Mouse (Mus musculus) liver, embryonic 15.5 days (tissue): Measurements from ENCODE around the gene Phactr4. TPM values are rescaled to one million over a fixed set of nuclear protein-coding genes. Genes with fewer than 3 reads are reported as not detected.

Experiments
- ATAC-seq: fragments of 200-750 bp; cut with Nextera tagmentation; 2 replicates; pipeline ENCODE4 v1.8.0; 2017; ENCODE audit warnings: moderate number of reproducible peaks, mild to moderate bottlenecking, moderate library complexity; ENCODE audit not compliant: insufficient read depth
- H3K27ac ChIP-seq: fragments of 300-500 bp; sonication (generic); replicated peaks from 2 replicates; pipeline ENCODE4 v1.5.1; 2015; ENCODE audit warnings: mild to moderate bottlenecking, inconsistent platforms
- H3K27me3 ChIP-seq: fragments of 300-500 bp; sonication (generic); 2 replicates; pipeline ENCODE4 v1.6.1; 2015; ENCODE audit warnings: mild to moderate bottlenecking, inconsistent platforms
- H3K36me3 ChIP-seq: fragments of 300-500 bp; sonication (generic); replicated peaks from 2 replicates; pipeline ENCODE4 v1.6.1; 2015; ENCODE audit warnings: moderate library complexity, mild to moderate bottlenecking, inconsistent platforms
- H3K4me1 ChIP-seq: fragments of 300-500 bp; sonication (generic); replicated peaks from 2 replicates; pipeline ENCODE4 v1.6.1; 2015; ENCODE audit warnings: inconsistent platforms
- H3K4me2 ChIP-seq: fragments of 300-500 bp; sonication (generic); 2 replicates; pipeline ENCODE4 v1.6.1; 2015; ENCODE audit warnings: moderate library complexity, mild to moderate bottlenecking, inconsistent platforms
- H3K4me3 ChIP-seq: fragments of 300-500 bp; sonication (generic); replicated peaks from 2 replicates; pipeline ENCODE4 v1.5.1; 2015; ENCODE audit warnings: mild to moderate bottlenecking, inconsistent platforms
- H3K9ac ChIP-seq: fragments of 300-500 bp; sonication (generic); 2 replicates; pipeline ENCODE4 v1.6.1; 2015; ENCODE audit warnings: moderate library complexity, mild to moderate bottlenecking, inconsistent platforms
- H3K9me3 ChIP-seq: fragments of 300-500 bp; sonication (generic); replicated peaks from 2 replicates; pipeline ENCODE4 v1.6.1; 2016; ENCODE audit warnings: inconsistent platforms
- WGBS: fragments of 180-500 bp; shearing (Covaris S2); methylation state at CpG from one replicate; pipeline ENCODE4 v1.1.7; 2015; ENCODE audit warnings: mixed read lengths; ENCODE audit not compliant: insufficient replicate concordance; 5-methylcytosine and 5-hydroxymethylcytosine counted together
- polyA plus RNA-seq: library from polyadenylated mRNA; unstranded; fragments of >200 nt; fragmentation: Nextera tagmentation; extraction: Ambion mirVana; gene quantifications from 2 replicates; pipeline ENCODE4 v1.2.1, GENCODE M21; 2015

The Phactr4 gene
- polyA plus RNA-seq, 1 experiment from 2014 or later, result 8.0 TPM

- Histone ChIP-seq H3K4me2 (peak overlapping the region; percentile 79), H3K27me3 (no peaks in the 10 kb centered on the region), H3K9me3 (no peaks in the 10 kb centered on the region), H3K9ac (peak overlapping the region; percentile 66), H3K4me3 (peak overlapping the region; percentile 64), H3K36me3 (peaks cover 53% of the 10 kb centered on the region), H3K27ac (peak overlapping the region; percentile 82), H3K4me1 (peaks cover 33% of the 10 kb centered on the region)
- 14% methylated on average over 10 of the region's 10 CpGs for WGBS
- ATAC-seq, result peak; percentile 10; the same call in 1 of the 2 replicates
Measured at GRCm38 (mm10) chr4:132329835-132330354, 92.4 kb downstream of the Phactr4 start.

GRCm38 (mm10) chr4:132329115-132329834 lies 93.0 kb downstream of the Phactr4 start, which contains the start of gene Trnau1ap:
TSS of gene Trnau1ap (minus strand) at chr4:132329538.
- no peaks in the 10 kb centered on the region for H3K27me3 ChIP-seq
- peak; percentile 97 for ATAC-seq
- H3K36me3 ChIP-seq, result peaks cover 52% of the 10 kb centered on the region
- H3K4me3 ChIP-seq, result peak within 1 kb of the TSS; percentile 64
- H3K9me3 ChIP-seq, result no peaks in the 10 kb centered on the region
- H3K9ac ChIP-seq, result peak within 1 kb of the TSS; percentile 66
- WGBS, result under 1% methylated on average over 52 of the region's 52 CpGs
- H3K27ac ChIP-seq, result peak within 1 kb of the TSS; percentile 82
- peaks cover 33% of the 10 kb centered on the region for H3K4me1 ChIP-seq
- peak within 1 kb of the TSS; percentile 79 for H3K4me2 ChIP-seq

GRCm38 (mm10) chr4:132328391-132328982 lies 93.8 kb downstream of the Phactr4 start:
- Histone ChIP-seq H3K4me3 (peak overlapping the region; percentile 64), H3K4me2 (peak overlapping the region; percentile 79), H3K4me1 (peaks cover 32% of the 10 kb centered on the region), H3K36me3 (peaks cover 52% of the 10 kb centered on the region), H3K9me3 (no peaks in the 10 kb centered on the region), H3K27me3 (no peaks in the 10 kb centered on the region), H3K9ac (peak overlapping the region; percentile 66), H3K27ac (peak overlapping the region; percentile 82)
- WGBS, result 46% methylated on average over 14 of the region's 14 CpGs
- no peak for ATAC-seq

- no peak overlapping the region for H3K4me2 ChIP-seq
- H3K4me3 ChIP-seq, result no peak overlapping the region
- no peaks in the 10 kb centered on the region for H3K9me3 ChIP-seq
- 69% methylated on average over 5 of the region's 5 CpGs for WGBS
- no peak overlapping the region for H3K27ac ChIP-seq
- no peaks in the 10 kb centered on the region for H3K27me3 ChIP-seq
- no peak for ATAC-seq
- H3K9ac ChIP-seq, result no peak overlapping the region
- H3K4me1 ChIP-seq, result peaks cover 31% of the 10 kb centered on the region
- peaks cover 44% of the 10 kb centered on the region for H3K36me3 ChIP-seq
Measured at GRCm38 (mm10) chr4:132326481-132326880, 95.8 kb downstream of the Phactr4 start.

GRCm38 (mm10) chr4:132315711-132316110 lies 106.6 kb downstream of the Phactr4 start:
- H3K36me3 ChIP-seq, result peaks cover 72% of the 10 kb centered on the region
- no peak overlapping the region for H3K27ac ChIP-seq
- WGBS, result 80% methylated on average over 8 of the region's 8 CpGs
- H3K9me3 ChIP-seq, result no peaks in the 10 kb centered on the region
- H3K4me2 ChIP-seq, result no peak overlapping the region
- H3K4me1 ChIP-seq, result peaks cover 3% of the 10 kb centered on the region
- no peak overlapping the region for H3K4me3 ChIP-seq
- H3K9ac ChIP-seq, result no peak overlapping the region
- ATAC-seq, result no peak
- H3K27me3 ChIP-seq, result no peaks in the 10 kb centered on the region

GRCm38 (mm10) chr4:132312627-132313026 lies 109.7 kb downstream of the Phactr4 start:
- Histone ChIP-seq H3K4me3 (no peak overlapping the region), H3K4me1 (peaks cover 23% of the 10 kb centered on the region), H3K27ac (no peak overlapping the region), H3K27me3 (no peaks in the 10 kb centered on the region), H3K4me2 (no peak overlapping the region), H3K9ac (no peak overlapping the region), H3K9me3 (no peaks in the 10 kb centered on the region), H3K36me3 (peaks cover 58% of the 10 kb centered on the region)
- no peak for ATAC-seq
- 69% methylated on average over 5 of the region's 5 CpGs for WGBS

- Histone ChIP-seq H3K9me3 (no peaks in the 10 kb centered on the region), H3K27me3 (no peaks in the 10 kb centered on the region), H3K9ac (no peak overlapping the region), H3K36me3 (peaks cover 55% of the 10 kb centered on the region), H3K4me3 (no peak overlapping the region), H3K4me2 (no peak overlapping the region), H3K4me1 (peaks cover 23% of the 10 kb centered on the region), H3K27ac (0 out of 2 replicates have a peak overlapping the region, but pooled peaks have one; percentile 33)
- ATAC-seq, result no peak
- 33% methylated on average over 3 of the region's 3 CpGs for WGBS
Measured at GRCm38 (mm10) chr4:132311801-132312200, 110.5 kb downstream of the Phactr4 start.

- no peak overlapping the region for H3K4me3 ChIP-seq
- H3K9ac ChIP-seq, result no peak overlapping the region
- 0 out of 2 replicates have a peak overlapping the region, but pooled peaks have one; percentile 5 for H3K27ac ChIP-seq
- 26% methylated on average over 1 of the region's 1 CpGs for WGBS
- H3K9me3 ChIP-seq, result no peaks in the 10 kb centered on the region
- H3K36me3 ChIP-seq, result peaks cover 49% of the 10 kb centered on the region
- H3K27me3 ChIP-seq, result no peaks in the 10 kb centered on the region
- no peak overlapping the region for H3K4me2 ChIP-seq
- no peak for ATAC-seq
- H3K4me1 ChIP-seq, result peaks cover 23% of the 10 kb centered on the region
Measured at GRCm38 (mm10) chr4:132311209-132311608, 111.1 kb downstream of the Phactr4 start.

- Histone ChIP-seq H3K9ac (peak overlapping the region; percentile 77), H3K36me3 (peaks cover 47% of the 10 kb centered on the region), H3K9me3 (no peaks in the 10 kb centered on the region), H3K27me3 (no peaks in the 10 kb centered on the region), H3K27ac (peak overlapping the region; percentile 84), H3K4me2 (peak overlapping the region; percentile 83), H3K4me1 (peaks cover 35% of the 10 kb centered on the region), H3K4me3 (peak overlapping the region; percentile 75)
- WGBS, result 15% methylated on average over 10 of the region's 10 CpGs
- peak; percentile 22; the same call in 1 of the 2 replicates for ATAC-seq
Measured at GRCm38 (mm10) chr4:132309849-132310472, 112.3 kb downstream of the Phactr4 start.

- H3K36me3 ChIP-seq, result peaks cover 44% of the 10 kb centered on the region
- H3K4me3 ChIP-seq, result peak overlapping the region; percentile 75
- 0 out of 2 replicates have a peak, but pooled peaks have one; percentile 23 for ATAC-seq
- peak overlapping the region; percentile 77 for H3K9ac ChIP-seq
- peak overlapping the region; percentile 84 for H3K27ac ChIP-seq
- H3K9me3 ChIP-seq, result no peaks in the 10 kb centered on the region
- H3K4me1 ChIP-seq, result peaks cover 36% of the 10 kb centered on the region
- peak overlapping the region; percentile 83 for H3K4me2 ChIP-seq
- H3K27me3 ChIP-seq, result no peaks in the 10 kb centered on the region
- under 1% methylated on average over 15 of the region's 15 CpGs for WGBS
Measured at GRCm38 (mm10) chr4:132309140-132309848, 113.0 kb downstream of the Phactr4 start.
